Mouse (Mus musculus): ENCODE data around the gene Trp53inp2. TPM values are rescaled to one million over a fixed set of nuclear protein-coding genes. Genes with fewer than 3 reads are reported as not detected.

The Trp53inp2 gene
- polyA plus RNA-seq, 1 experiment: 100 TPM

DNA sequence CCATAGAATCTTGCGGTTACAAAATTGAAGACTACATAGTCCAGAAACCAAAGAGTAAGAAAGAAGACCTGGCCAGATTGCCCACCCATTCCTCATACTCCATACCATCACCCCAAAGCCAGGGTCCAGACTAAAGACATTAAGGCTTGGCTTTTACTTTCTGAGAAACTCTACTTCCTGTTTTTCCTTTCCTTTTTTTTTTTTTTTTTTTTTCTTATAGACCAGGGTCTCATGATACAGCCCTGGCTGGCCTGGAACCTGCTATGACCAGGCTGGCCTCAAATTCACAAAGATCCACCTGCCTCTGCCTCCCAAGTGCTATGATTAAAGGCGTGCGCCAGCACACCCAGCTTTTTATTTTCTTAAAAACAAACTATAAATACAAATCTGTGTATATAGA lies 44.6 kb upstream of the Trp53inp2 start:
- H3ac ChIP-seq (ENCODE audit: control insufficient read depth, insufficient read length): no peak overlapping the region
- TF ChIP-seq MAX (IDR thresholded peaks at IDR 0.05; ENCODE audit: low read depth): no peak
- no peak for TF ChIP-seq REST (IDR thresholded peaks at IDR 0.05; ENCODE audit: insufficient read depth, insufficient read length)
- TF ChIP-seq USF1 (IDR thresholded peaks at IDR 0.05; ENCODE audit: low read depth): no peak
- no peak for TF ChIP-seq POLR2A (IDR thresholded peaks at IDR 0.05; ENCODE audit: insufficient read length, low read depth)
- no peak for TF ChIP-seq TCF12 (IDR thresholded peaks at IDR 0.05; ENCODE audit: insufficient read depth, poor library complexity, severe bottlenecking)
- TF ChIP-seq E2F4 (IDR thresholded peaks at IDR 0.05; ENCODE audit: insufficient read depth): no peak
- TF ChIP-seq MYOG (IDR thresholded peaks at IDR 0.05; ENCODE audit: control insufficient read depth in 1 of 3, insufficient read depth in 1 of 3, insufficient read length in 2 of 3, low read depth in 2 of 3): no peak
- TF ChIP-seq CEBPB (IDR thresholded peaks at IDR 0.05; ENCODE audit: insufficient read depth, poor library complexity, severe bottlenecking): no peak
- no peak for TF ChIP-seq SRF (IDR thresholded peaks at IDR 0.05; ENCODE audit: control insufficient read depth, insufficient read length, low read depth)
- no peak for TF ChIP-seq TCF3 (IDR thresholded peaks at IDR 0.05; ENCODE audit: insufficient read length, low read depth)
- no peak for TF ChIP-seq POLR2AphosphoS2 (IDR thresholded peaks at IDR 0.05; ENCODE audit: insufficient read length, low read depth)
- no peak for TF ChIP-seq MYOD1 (IDR thresholded peaks at IDR 0.05; ENCODE audit: control insufficient read depth in 1 of 3, insufficient read length in 2 of 3, low read depth in 2 of 3)
- H3K4me3 ChIP-seq: no peak overlapping the region
- peaks cover 12% of the 10 kb centered on the region for H3K36me3 ChIP-seq (ENCODE audit: control insufficient read depth, insufficient read depth)
- no peak overlapping the region for H3K4me2 ChIP-seq (ENCODE audit: low read depth)
- no peaks in the 10 kb centered on the region for H3K27me3 ChIP-seq (ENCODE audit: control insufficient read depth, insufficient read depth, insufficient read length)
- H3K79me2 ChIP-seq (ENCODE audit: control insufficient read depth, insufficient read depth): no peaks in the 10 kb centered on the region

DNA sequence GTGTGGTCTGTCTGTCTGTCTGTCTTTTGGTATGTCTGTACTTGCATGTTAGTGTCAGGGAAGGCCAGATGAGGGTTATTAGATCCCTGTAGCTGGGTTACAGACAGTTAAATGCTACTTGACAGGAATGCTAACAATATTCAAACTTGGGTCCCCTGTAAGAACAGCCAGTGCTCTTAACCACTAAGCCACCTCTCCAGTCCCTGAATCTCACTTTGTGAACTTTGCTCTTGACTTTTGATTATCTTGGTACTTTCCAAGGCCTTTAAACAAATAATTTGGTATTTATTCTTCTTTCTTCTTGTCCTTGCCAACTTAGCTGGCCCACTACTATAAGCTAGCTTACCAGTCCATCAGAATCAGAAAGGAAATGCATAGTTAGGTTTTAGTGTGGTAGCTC lies 40.7 kb upstream of the Trp53inp2 start:
- H3K79me2 ChIP-seq (ENCODE audit: control insufficient read depth, insufficient read depth): no peaks in the 10 kb centered on the region
- no peak overlapping the region for H3ac ChIP-seq (ENCODE audit: control insufficient read depth, insufficient read length)
- no peak overlapping the region for H3K4me3 ChIP-seq
- no peak overlapping the region for H3K4me2 ChIP-seq (ENCODE audit: low read depth)
- H3K27me3 ChIP-seq (ENCODE audit: control insufficient read depth, insufficient read depth, insufficient read length): no peaks in the 10 kb centered on the region
- TF ChIP-seq SRF (IDR thresholded peaks at IDR 0.05; ENCODE audit: control insufficient read depth, insufficient read length, low read depth): no peak
- no peak for TF ChIP-seq POLR2A (IDR thresholded peaks at IDR 0.05; ENCODE audit: insufficient read length, low read depth)
- no peak for TF ChIP-seq MAX (IDR thresholded peaks at IDR 0.05; ENCODE audit: low read depth)
- TF ChIP-seq TCF3 (IDR thresholded peaks at IDR 0.05; ENCODE audit: insufficient read length, low read depth): no peak
- no peak for TF ChIP-seq REST (IDR thresholded peaks at IDR 0.05; ENCODE audit: insufficient read depth, insufficient read length)
- no peak for TF ChIP-seq CEBPB (IDR thresholded peaks at IDR 0.05; ENCODE audit: insufficient read depth, poor library complexity, severe bottlenecking)
- TF ChIP-seq USF1 (IDR thresholded peaks at IDR 0.05; ENCODE audit: low read depth): no peak
- no peak for TF ChIP-seq MYOG (IDR thresholded peaks at IDR 0.05; ENCODE audit: control insufficient read depth in 1 of 3, insufficient read depth in 1 of 3, insufficient read length in 2 of 3, low read depth in 2 of 3)
- TF ChIP-seq TCF12 (IDR thresholded peaks at IDR 0.05; ENCODE audit: insufficient read depth, poor library complexity, severe bottlenecking): no peak
- TF ChIP-seq MYOD1 (IDR thresholded peaks at IDR 0.05; ENCODE audit: control insufficient read depth in 1 of 3, insufficient read length in 2 of 3, low read depth in 2 of 3): no peak
- TF ChIP-seq E2F4 (IDR thresholded peaks at IDR 0.05; ENCODE audit: insufficient read depth): no peak
- H3K36me3 ChIP-seq (ENCODE audit: control insufficient read depth, insufficient read depth): peaks cover 3% of the 10 kb centered on the region

DNA sequence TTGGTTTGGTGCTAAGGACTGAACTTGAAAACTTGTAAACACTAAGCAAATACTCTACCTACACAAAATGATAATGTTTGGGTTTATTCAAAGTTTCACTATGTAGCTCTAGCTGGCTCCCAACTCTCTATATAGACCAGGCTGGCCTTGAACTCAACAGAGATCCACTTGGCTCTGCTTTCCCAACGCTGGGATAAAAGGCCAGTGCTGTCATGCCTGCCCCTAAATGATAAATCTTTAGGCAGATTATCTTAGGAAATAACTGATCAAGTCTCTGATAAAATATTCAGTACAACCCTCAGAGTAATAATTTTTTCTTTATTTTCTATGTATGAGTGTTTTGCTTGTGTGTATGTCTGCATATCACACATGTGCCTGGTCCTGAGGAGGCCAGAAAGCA lies 34.2 kb upstream of the Trp53inp2 start:
- peaks cover 3% of the 10 kb centered on the region for H3K36me3 ChIP-seq (ENCODE audit: control insufficient read depth, insufficient read depth)
- H3K27me3 ChIP-seq (ENCODE audit: control insufficient read depth, insufficient read depth, insufficient read length): no peaks in the 10 kb centered on the region
- no peak overlapping the region for H3ac ChIP-seq (ENCODE audit: control insufficient read depth, insufficient read length)
- no peaks in the 10 kb centered on the region for H3K79me2 ChIP-seq (ENCODE audit: control insufficient read depth, insufficient read depth)
- H3K4me3 ChIP-seq: no peak overlapping the region
- H3K4me2 ChIP-seq (ENCODE audit: low read depth): no peak overlapping the region
- TF ChIP-seq CEBPB (IDR thresholded peaks at IDR 0.05; ENCODE audit: insufficient read depth, poor library complexity, severe bottlenecking): no peak
- TF ChIP-seq POLR2AphosphoS2 (IDR thresholded peaks at IDR 0.05; ENCODE audit: insufficient read length, low read depth): no peak
- TF ChIP-seq POLR2A (IDR thresholded peaks at IDR 0.05; ENCODE audit: insufficient read length, low read depth): no peak
- TF ChIP-seq MYOD1 (IDR thresholded peaks at IDR 0.05; ENCODE audit: control insufficient read depth in 1 of 3, insufficient read length in 2 of 3, low read depth in 2 of 3): no peak
- no peak for TF ChIP-seq MAX (IDR thresholded peaks at IDR 0.05; ENCODE audit: low read depth)
- TF ChIP-seq TCF12 (IDR thresholded peaks at IDR 0.05; ENCODE audit: insufficient read depth, poor library complexity, severe bottlenecking): no peak
- TF ChIP-seq REST (IDR thresholded peaks at IDR 0.05; ENCODE audit: insufficient read depth, insufficient read length): no peak
- TF ChIP-seq MYOG (IDR thresholded peaks at IDR 0.05; ENCODE audit: control insufficient read depth in 1 of 3, insufficient read depth in 1 of 3, insufficient read length in 2 of 3, low read depth in 2 of 3): no peak
- no peak for TF ChIP-seq E2F4 (IDR thresholded peaks at IDR 0.05; ENCODE audit: insufficient read depth)

DNA sequence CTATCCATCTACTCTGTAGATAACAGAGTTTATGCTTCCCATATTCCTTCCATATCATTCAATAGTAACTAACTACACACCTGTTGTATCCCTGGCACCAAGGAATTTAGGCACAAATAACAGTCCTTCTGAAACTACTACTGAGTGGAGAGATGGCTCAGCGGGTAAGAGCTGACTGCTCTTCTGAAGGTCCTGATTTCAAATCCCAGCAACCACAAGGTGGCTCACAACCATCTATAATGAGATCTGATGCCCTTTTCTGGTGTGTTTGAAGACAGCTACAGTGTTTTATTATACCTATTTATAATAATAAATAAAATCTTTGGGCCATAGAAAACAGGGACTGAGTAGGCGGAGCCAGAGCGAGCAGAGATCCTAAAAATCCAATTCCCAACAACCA lies 26.5 kb upstream of the Trp53inp2 start:
- no peak overlapping the region for H3ac ChIP-seq (ENCODE audit: control insufficient read depth, insufficient read length)
- no peak overlapping the region for H3K4me2 ChIP-seq (ENCODE audit: low read depth)
- no peaks in the 10 kb centered on the region for H3K36me3 ChIP-seq (ENCODE audit: control insufficient read depth, insufficient read depth)
- no peak for TF ChIP-seq POLR2A (IDR thresholded peaks at IDR 0.05; ENCODE audit: insufficient read length, low read depth)
- TF ChIP-seq MYOD1 (IDR thresholded peaks at IDR 0.05; ENCODE audit: control insufficient read depth in 1 of 3, insufficient read length in 2 of 3, low read depth in 2 of 3): no peak
- no peak for TF ChIP-seq TCF12 (IDR thresholded peaks at IDR 0.05; ENCODE audit: insufficient read depth, poor library complexity, severe bottlenecking)
- TF ChIP-seq MYOG (IDR thresholded peaks at IDR 0.05; ENCODE audit: control insufficient read depth in 1 of 3, insufficient read depth in 1 of 3, insufficient read length in 2 of 3, low read depth in 2 of 3): no peak
- TF ChIP-seq POLR2AphosphoS2 (IDR thresholded peaks at IDR 0.05; ENCODE audit: insufficient read length, low read depth): no peak
- no peak for TF ChIP-seq REST (IDR thresholded peaks at IDR 0.05; ENCODE audit: insufficient read depth, insufficient read length)
- no peak for TF ChIP-seq SRF (IDR thresholded peaks at IDR 0.05; ENCODE audit: control insufficient read depth, insufficient read length, low read depth)
- TF ChIP-seq MAX (IDR thresholded peaks at IDR 0.05; ENCODE audit: low read depth): no peak
- no peak for TF ChIP-seq E2F4 (IDR thresholded peaks at IDR 0.05; ENCODE audit: insufficient read depth)
- TF ChIP-seq TCF3 (IDR thresholded peaks at IDR 0.05; ENCODE audit: insufficient read length, low read depth): no peak
- TF ChIP-seq USF1 (IDR thresholded peaks at IDR 0.05; ENCODE audit: low read depth): no peak
- TF ChIP-seq CEBPB (IDR thresholded peaks at IDR 0.05; ENCODE audit: insufficient read depth, poor library complexity, severe bottlenecking): no peak
- no peak overlapping the region for H3K4me3 ChIP-seq
- peaks cover 11% of the 10 kb centered on the region for H3K79me2 ChIP-seq (ENCODE audit: control insufficient read depth, insufficient read depth)
- H3K27me3 ChIP-seq (ENCODE audit: control insufficient read depth, insufficient read depth, insufficient read length): no peaks in the 10 kb centered on the region
